Mouse (Mus musculus) left cerebral cortex, postnatal 25 days (tissue): ENCODE measurements at regions not wholly inside any gene's neighbourhood (a gene's known extent, or its start where the extent isn't known, plus 50 kb on each side); places are given as distances from the start of the nearest gene placed in this dataset.

Experiments used
- DNase-seq, 2 experiments: peaks; one replicate each; pipeline ENCODE4 v3.0.0; 2022; ENCODE audit warnings: low spot score in 2 of 2, mixed read lengths in 1 of 2
- intact Hi-C: fragments of 180-260 bp; cut with DNase I; formaldehyde crosslinking; loops from one replicate; pipeline ENCODE4 v1.15.1; 2025

DNA sequence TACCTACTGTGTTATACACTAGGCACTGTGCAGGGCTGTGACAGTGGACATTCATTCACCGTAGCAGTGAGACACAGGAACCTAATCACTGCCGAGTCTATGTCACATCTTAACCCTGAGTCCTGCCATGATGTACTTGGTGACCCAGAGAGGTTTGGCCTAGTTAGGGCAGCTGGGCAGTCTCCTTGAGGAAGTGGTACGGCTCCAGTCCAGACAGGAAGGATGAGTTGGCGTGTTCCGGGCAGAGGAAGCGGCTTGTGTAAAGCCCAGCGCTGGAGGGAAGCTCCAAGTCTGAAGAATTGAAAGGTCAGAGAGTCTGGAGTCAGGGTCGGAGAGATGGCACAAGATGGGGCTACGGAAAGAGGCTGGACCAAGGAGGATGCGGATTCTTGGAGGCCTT is 99.4 kb upstream of the Smim15 start:
- intact Hi-C loops = no loop called here
- peak in 1 of 2 experiments; percentile 45 for DNase-seq

DNA sequence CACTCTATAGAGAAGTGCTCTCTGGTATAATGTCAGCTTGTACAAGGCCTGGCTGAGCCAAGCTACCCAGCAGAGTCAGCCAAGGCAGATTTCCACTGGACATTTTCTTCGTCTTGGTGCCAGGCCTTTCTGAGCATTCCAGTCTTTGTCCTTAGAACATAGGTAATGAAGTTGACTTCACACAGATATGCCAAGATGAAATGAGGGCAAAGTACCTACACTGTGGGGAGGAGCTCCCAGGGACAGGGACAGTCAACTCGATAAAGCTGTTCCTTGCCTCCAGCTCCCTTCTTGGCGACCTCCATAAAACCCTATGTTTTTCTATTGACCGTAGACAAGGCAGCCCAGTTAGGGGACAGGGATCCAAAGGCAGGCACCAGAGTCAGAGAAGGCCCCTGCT is 101.3 kb upstream of the Smim15 start:
- intact Hi-C loops = no loop called here
- no peak for DNase-seq

DNA sequence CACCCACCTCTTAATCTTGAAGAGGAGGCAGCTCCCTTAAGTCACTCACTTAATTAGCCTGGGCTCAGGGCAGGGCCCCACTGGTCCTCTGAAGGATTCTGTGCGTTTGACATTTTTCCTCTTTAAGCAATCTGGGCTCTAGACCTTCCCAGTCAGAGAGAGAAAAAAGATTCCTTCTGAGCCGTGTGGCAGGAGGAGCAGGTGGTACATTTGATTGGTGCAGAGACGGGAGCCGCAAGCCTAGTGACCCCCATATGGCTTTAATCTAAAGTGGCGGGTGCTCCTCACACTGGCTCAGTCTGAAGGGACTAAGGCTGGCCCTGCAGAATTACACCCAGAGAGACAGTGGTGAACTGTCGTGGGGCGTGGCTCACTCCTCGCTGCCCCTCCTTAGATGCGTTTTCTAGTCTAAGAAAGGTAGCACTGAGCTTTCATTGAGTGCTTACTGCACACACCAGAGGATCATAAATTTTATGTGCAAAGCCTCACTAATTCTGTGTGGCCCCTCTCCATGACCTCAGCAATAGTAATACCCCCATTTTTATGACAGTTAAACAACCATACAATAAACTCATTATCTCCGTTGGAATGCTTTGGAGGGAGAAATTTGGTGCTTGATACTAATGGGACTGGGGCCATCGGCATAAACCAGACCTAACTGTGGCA is 101.8 kb upstream of the Smim15 start:
- DNase-seq = no peak
- intact Hi-C loops = no loop called here

DNA sequence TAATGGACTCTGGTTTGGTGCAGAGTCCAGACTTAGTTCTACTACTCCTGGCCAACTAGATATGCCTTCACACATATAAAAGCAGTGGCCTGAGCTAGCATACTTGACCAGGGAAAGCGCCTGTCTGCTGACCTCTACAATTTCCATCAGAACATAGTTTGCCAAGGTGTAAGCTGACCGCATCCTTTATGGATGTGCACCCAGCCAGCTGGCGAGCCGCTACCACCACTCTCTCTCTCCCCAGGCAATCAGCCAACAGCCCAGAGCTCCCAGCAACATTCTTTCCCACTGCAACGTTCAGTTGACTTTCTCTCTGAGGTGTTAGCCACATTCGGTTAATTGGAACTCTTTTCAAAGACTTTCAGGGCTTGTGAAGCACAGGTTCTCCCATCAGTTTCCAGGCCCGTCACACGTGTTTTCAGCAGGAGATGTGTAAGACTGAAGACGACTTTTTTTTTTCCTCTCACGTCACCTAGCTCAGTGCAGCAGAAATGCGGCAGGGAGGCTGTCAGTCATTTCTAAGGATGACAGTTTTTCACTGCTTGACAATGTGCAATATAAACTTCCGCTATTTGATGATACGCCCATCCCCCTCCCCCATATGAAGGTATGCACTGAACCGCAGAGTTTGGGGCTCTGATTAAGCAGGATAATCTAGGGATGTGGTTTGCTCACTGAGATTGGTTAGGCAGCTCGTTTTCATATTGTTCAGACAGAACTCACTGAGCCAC is 104.2 kb upstream of the Smim15 start:
- intact Hi-C loops = no loop called here
- no peak for DNase-seq

DNA sequence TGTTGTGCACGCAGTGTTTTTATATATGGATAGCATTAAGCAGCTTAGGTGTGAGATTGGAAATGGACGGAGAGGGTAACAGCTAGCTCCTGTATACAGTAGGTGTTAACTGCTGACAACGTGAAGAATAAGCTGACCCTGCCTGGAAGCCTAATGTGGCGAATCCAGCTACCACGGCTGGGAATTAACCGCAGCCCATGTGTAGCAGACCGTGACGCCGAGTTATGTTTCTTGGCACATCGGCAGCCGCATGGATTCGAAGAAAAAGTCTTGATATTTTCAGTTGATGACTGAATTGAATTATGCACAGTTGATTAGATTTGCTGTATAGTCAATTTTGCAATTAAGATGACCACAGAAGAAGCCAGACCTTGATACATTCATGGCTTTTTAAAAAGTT is 108.6 kb upstream of the Smim15 start:
- DNase-seq = no peak
- intact Hi-C loops = no loop called here

DNA sequence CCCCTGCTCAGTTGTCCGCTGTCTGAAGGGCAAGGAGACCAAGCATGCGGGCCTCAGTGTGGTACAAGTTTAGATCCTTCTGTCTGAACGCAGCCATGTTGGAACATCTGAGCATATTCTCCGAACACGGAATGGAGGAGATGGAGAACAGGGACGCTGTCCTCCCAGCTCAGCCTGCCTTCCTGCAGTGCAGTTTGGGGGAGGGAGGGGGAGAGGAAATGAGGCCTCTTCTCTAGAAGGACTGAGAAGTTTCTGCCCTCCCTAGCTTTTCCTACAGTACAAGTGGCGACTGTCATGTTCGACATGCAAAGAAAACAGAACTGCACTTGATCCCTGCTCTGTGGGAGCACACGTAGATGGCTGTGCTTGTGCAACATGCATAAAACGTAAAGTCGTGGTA is 109.6 kb upstream of the Smim15 start:
- DNase-seq = no peak
- intact Hi-C loops = no loop called here

DNA sequence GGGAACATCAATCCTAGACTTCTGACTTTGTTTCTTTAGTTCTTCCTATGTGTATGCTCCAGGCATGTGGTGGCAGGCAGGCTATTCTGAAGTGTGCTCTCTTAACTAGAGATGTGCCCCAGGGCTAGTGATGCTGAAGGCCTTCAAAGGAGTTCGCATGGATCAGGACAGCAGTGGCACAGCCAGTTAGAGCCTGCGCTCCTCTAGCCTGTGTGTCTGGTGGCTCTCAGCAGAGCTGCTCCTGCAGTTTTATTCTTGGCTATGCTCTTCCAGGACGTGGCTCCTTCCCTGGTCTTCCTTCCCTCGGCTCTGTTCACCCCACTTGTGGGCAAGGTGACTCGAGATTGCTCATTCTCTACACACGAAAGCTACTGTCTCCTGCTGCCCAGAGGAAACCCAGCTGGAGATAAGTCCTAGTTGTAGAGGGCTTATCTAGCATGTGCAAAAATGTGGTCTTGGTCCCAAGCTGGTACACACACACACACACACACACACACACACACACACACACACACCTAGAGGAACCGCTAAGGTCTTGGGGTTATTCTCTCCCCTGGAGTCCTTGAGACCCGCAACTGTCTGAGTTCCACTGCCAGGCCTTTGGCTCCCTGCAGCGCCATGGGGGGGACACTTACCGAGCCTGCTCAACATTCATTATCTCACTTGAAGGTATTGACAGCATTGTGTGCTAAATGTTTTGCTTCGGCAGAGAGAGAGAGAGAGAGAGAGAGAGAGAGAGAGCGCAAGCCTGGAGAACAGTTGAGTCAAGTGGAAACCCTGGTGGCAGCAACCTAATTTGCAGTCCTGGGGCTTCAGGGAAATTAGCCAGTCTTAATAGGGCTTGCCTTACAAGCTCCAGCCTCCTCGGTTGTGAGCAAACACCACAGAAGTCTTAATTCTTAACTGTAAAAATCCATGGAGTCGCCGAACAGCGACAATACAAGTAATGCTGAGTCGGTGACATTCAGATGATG is 110.4 kb upstream of the Smim15 start:
- no peak for DNase-seq
- intact Hi-C loops = no loop called here

DNA sequence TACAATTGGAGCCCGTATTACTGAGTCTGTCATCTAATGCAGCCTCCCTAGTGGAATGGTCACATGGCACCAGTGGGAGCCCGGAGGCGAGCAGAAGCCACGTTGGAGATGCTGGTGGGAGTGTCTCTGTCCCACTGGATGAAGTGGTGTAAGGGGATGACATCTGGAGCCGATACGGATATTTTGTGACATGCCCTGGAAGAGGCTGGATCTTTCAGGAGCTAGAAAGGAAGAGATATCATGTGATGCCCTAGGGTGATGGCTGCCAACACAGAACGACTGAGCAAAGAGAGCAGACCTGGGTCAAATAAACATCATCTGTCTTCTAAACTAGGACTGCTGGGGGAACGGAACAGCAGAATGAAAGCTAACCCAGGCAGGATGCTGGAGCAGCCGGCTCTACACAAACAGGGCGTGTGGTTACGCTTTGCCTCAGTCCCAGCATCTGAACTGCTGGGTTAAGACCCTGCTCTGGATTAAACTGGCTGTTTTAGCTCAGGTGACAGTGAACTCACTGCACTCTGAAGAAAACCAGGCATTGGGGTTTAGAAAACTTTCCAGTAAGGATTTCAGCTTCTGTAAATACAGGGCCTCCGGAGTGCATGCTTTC is 111.7 kb upstream of the Smim15 start:
- DNase-seq = no peak
- intact Hi-C loops = no loop called here

DNA sequence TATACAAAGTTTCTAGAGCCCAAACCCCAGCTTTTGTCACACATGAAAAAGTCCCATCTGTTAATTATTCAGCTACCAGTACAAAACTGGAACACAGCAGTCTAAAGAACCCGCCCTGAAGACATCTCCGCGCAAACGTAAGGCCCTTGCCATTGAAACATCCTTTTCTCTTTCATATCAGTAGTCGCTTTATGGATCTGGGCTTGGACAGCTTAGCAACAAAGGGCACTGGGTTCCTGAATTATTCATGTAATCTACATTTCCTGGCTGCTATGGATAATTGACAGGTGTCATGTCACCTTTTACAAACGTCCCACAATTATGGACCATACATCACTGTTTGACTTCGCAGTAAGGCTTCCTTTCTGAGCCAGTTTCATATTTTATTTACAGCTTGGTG is 113.0 kb upstream of the Smim15 start:
- intact Hi-C loops = no loop called here
- DNase-seq = no peak

DNA sequence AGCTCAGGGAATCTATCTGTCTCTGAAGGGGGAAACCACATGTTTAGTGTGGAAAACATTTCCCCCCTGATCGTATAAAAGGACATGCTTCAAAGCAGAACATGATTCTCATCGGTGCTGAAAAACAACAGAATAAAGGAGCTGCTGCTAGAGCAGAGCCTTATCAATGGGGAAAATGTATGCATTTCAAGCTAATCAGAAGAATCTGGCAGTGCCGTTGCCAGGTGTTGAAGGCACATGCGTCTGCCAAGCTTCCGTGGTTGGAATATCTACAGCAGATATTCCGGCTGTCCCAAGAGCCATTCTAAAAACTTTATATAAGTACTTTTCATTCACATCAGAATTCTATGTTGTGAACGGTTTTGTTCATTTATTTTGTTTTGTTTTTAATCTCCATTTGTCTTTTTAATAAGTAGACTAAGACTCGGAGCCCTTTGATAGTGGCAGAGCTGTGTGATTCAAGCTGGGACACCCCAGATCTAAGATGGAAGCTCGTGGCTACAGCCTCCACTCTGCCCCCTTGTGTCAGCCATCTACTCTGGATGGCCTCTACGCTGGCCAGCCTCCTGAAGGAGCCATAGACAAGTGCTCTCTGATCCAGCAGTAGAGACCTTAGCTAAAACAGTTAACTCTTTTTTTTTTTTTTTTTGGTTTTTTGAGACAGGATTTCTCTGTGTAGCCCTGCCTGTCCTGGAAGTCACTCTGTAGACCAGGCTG is 116.6 kb upstream of the Smim15 start:
- intact Hi-C loops = no loop called here
- no peak for DNase-seq

DNA sequence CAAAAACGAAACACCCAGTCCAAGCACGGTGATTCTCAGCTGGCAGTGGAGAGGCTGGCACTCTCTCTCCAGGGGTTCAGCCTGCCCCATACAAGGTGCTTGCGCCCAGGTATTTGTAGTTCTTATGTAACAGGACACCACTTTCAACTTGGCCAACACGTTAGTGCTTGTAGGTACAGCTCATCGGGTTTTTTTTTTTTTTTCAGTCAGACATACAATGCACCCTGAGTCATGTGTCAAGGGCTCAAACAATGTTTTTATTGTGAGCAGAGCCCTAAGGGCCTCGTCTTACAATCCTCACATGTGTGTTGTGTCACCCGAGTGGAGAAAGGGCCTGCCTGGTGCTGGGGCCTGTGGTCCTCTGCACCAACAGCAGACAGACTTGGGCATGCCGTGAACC is 118.8 kb upstream of the Smim15 start:
- DNase-seq = no peak
- intact Hi-C loops = no loop called here

DNA sequence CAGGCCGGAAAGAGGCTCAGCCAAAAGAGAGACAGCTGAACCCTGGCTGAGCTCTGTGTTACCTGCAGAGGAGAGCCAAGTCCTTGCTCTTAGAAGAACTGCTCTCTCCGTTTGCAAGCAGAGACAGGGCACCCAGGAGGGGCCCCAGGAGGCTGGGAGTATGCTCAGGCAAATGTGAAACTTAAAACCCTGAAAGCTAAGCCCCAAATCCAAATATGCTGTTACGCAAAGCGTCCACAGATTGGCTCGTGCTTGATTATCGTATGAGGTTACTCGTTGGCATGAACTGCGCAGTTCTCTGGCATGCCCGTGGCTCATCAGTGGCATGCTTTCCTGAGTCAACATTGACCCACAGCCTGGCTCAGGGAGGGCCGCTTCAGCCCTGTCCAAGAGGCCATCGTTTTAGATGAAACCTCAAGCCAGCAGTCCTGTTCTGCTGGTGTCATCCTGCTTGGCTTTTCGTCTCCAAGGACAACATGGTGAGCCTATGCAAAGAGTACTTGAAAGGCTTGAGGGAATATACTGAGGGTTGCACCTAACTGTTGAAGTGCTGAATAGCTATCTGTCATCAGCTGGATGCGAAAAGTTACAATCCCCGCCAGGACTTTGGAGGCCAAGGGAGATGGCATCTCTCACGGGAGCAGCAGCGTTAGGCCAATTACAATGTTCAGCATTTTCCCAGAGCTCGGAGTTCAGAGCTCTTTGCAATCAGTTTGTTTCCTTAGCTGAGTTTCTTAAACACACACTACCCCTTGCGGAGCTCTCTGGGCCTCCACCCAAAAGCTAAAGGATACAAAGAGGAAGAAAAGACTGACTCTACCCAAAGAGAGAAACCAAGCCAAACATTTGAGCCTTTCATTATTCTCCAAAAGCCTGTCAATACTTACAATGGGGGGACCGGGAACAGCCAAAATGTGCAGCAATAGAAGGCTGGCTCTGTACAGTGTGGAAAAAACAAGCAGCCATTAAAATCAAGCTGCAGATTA is 120.8 kb upstream of the Smim15 start:
- intact Hi-C loops = no loop called here
- peak in 1 of 2 experiments; percentile 34 for DNase-seq

DNA sequence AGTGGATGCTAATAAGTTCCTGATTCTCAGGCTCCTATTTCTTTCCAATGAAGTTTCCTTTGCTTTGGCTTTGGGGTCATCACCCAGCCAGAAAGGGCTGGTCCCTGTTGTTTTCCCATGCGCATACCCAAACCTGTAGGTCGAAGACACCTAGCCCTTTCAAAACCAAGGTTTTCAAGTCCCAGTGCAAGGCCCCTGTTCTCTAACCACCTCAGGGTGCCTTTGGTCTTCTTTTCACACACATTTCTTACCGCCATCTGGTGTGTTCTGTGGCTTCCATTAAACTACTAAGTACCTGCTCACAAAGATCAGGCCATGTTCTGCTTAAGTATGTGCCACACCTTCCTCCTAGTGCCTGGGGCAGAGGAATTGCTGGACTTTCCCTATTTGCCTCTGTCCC is 124.8 kb upstream of the Smim15 start:
- DNase-seq = no peak
- intact Hi-C loops = no loop called here

DNA sequence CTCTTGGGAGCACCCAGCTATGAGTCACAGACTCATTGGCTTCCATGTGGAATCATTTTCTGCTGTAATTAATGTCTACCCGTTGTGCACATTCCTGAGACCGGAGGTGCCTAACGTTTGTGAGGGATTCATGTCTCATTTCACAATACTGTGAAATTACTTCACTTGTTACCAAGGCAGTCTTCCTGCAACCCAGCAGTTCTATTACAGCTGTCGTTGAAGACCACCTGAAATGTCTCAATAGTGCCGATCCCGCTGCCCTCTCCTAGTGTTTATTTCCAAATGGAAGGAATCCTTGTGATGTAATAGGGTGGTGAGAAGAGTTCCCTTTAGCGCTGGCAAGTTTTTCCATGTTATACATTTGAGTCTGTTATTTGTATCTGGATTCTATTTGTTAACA is 125.8 kb upstream of the Smim15 start:
- no peak for DNase-seq
- intact Hi-C loops = no loop called here

DNA sequence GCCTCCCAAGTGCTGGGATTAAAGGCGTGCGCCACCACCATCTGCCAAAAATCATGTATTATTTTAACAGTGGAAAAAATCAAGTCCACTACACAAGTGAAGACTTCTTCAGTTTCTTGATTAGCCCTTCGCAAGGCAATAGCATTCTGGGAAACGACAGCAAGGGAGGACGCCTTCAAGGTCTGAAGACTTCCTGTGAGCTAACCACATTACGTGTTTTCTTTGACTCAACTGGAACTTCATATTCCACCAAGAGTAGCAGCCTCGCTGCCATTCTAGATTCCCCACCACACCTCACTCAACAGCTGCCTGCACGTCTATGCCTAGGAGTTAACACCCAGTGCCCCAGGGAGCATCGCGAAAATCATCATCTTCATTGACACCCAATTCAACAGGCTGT is 126.2 kb upstream of the Smim15 start:
- intact Hi-C loops = no loop called here
- DNase-seq = no peak

DNA sequence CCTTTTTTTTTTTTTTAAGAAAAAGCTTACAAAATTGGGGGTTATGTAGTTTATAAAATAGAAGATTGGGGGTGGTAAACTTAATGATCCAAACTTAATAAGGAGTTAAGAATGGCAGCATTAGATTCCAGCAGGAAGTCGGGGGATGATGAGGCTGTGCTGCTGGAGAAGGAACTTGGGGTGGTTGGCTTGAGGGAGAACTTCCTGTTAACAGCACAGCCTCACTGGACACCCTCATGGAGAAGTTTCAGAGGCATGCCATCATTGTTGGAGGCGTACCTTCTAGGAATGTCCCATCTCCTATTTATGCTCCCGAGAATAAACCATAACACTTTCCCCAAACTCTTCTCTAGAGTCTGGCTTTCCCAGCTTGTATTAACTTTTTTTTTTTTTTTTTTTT is 126.7 kb upstream of the Smim15 start:
- DNase-seq = no peak
- intact Hi-C loops = no loop called here

DNA sequence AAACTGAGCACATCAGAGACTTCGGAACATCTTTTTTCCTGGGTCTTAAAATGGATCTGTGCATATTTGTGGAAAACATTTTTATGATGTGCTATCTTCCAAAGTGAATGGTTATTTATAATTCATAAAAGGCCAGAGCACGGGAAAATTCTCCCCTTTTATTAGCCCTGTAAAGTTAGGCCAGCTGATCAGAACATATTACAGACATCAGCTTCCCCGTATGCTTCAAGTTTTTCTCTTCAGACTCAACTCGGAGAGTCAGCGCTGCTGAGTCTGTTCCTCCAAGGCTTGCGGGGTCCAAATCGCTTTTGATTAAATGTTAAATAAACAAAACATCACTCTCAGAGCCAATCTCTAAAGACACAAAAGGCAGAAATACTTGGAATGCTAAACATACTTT is 134.1 kb upstream of the Smim15 start:
- DNase-seq = no peak
- intact Hi-C loops = no loop called here

DNA sequence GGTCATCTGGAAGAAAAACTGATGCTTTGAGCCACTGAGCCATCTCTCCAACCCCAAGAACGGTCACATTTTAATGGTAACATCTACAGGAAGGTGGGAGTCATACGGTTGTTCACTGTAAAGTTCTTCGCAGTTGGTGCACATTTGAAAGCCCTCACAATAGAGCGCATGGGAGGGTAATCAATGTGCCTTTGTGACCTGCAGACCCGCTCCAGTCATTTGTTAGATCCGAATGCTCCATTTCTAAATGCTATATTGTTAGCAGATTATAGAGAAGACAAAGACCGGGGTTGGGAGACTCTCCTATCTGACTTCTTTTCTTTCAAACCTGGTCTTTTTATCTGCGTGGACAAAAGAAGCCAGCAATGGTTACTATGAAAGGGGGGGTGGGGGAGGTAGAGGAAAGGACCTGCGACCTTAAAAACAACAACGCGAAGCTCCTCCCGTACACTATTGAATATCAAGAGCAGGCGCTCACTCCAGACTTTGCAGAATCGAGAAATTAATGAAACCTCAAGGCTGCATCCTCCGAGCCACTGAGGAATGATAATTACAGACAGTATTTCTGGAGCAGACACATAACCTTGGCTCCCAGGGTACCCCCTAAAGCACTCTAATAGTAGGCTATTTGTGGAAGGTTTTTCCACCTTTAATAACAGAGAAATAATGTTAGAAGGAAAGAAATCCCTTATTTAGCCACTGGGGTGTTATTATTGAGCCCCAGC is 134.7 kb upstream of the Smim15 start:
- no peak for DNase-seq
- intact Hi-C loops = no loop called here
